Mouse (Mus musculus): ENCODE data around the gene Csnk2a2.

Csnk2a2 gene

DNA sequence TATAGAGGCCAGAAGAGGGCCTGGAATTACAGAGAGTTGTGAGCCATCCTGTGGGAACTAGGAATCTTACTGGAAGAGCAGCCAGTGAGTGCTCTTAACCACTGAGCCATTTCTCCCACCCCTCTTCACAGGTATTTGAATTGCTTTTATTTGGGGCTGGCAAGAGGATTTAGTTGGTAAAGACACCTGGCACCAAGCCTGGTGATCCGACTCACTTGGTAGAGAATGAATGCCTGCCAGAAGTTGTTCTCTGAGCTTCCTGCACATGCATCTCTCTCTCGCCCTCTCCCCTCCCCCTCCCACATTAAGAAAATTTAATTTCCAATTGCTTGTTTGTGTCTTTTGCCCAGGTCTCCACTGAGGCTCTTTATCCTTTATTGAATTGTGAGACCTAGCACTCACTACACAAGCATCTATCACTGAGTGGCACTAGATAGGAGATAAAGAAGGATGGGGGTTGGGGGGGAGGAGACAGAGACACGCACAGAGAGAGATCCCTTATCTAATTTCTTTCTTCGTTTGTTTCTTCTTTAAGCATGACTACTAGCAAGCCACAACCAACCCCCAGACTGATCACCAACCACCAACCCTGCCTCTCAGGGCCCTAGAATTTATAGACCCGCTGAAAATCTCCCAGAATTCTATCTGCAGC lies 52.4 kb downstream of the Csnk2a2 start:
- no peak for TF ChIP-seq GATA4 (IDR thresholded peaks at IDR 0.05; ENCODE audit: insufficient replicate concordance, low read length)

GRCm38 (mm10) chr8:95435930-95436329 lies 53.9 kb downstream of the Csnk2a2 start:
- no peak for TF ChIP-seq GATA4 (IDR thresholded peaks at IDR 0.05; ENCODE audit: insufficient replicate concordance, low read length)

- TF ChIP-seq GATA4 (IDR thresholded peaks at IDR 0.05; ENCODE audit: insufficient replicate concordance, low read length) = no peak
Measured at GRCm38 (mm10) chr8:95435471-95435870, 54.4 kb downstream of the Csnk2a2 start.

DNA sequence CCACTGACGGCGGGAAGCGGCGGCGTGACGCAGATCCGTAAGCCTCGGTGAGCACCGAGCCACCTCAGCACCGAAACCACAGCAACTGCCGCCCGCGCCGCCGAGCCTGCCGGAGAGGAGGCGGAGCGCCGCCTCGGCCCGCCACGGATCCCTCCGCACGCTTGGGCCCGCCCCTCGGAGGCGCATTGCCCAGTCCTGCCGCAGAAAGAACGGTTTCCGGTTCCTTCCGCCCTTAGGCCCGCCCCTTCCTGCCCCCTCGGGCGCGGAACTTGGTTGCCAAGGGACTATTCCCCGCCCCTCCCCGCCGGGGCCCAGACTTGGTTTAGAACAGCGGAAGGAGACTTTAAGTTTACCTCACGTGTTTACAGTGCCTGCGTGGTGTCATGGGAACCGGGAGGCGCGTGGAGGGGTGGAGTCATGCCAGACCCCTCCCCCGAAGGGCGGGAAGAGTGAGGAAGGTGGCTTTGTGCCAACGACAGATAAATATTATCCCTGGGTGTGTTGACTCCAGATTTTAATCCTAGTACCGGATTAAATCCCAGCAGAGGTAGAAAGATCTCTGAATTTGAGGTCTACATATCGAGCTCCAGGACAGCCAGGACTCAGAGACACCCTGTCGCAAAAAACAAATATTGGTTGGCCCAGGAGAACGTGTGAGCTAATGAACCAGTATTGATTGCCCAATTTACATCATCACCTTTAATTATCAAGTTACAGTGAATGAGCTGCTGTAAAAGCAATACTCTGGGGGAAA lies 55.0 kb downstream of the Csnk2a2 start, which contains the start of gene Cfap20:
Cfap20 (minus strand) TSS at position 184 of the 754 bp plus-strand sequence.
- peak; percentile 38; the same call in 1 of the 2 replicates for TF ChIP-seq GATA4 (IDR thresholded peaks at IDR 0.05; ENCODE audit: insufficient replicate concordance, low read length)

DNA sequence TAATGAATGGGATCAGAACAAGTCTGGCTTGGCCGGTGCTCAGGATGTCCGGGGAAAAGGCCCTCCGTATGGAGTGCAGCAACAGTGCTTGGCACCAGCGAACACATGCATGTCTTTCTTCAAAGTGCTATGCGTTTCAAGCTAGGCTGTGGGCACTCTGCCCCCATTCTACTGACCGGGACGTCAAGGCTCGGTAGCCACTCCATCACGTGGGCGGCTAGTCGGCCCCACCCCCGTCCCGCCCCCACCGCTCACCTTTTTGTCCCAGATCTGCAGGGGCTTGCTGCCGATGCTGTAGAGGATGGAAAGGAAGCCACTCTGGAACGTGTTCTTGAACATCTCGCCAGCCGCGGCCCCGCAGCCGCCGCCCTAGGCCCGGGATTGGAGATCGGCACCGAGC lies 55.6 kb downstream of the Csnk2a2 start:
- no peak for TF ChIP-seq GATA4 (IDR thresholded peaks at IDR 0.05; ENCODE audit: insufficient replicate concordance, low read length)

GRCm38 (mm10) chr8:95433124-95433523 lies 56.7 kb downstream of the Csnk2a2 start:
- TF ChIP-seq GATA4 (IDR thresholded peaks at IDR 0.05; ENCODE audit: insufficient replicate concordance, low read length) = no peak

GRCm38 (mm10) chr8:95432471-95432870 lies 57.4 kb downstream of the Csnk2a2 start:
- TF ChIP-seq GATA4 (IDR thresholded peaks at IDR 0.05; ENCODE audit: insufficient replicate concordance, low read length) = no peak

DNA sequence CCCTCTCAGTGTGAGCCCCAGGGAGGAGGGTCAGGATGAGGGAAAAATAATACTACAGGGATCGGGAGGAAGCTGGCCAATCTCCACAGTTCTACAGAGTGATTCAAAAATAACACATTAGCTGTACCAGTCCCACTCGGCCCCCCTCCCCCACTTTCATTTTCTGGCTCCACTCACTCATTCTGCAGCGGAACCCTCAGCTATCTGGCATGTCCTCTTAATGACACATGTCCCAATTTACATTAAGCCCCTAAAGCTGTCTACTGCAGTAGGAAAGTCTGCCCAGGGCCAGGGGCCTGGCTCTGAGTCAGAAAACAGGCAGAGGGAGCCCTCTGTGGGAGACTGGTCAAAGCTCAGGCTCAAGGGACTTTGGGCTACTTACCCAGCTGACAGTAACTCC lies 59.9 kb downstream of the Csnk2a2 start:
- no peak for TF ChIP-seq GATA4 (IDR thresholded peaks at IDR 0.05; ENCODE audit: insufficient replicate concordance, low read length)

GRCm38 (mm10) chr8:95427594-95428535 lies 62.0 kb downstream of the Csnk2a2 start:
- TF ChIP-seq GATA4 (IDR thresholded peaks at IDR 0.05; ENCODE audit: insufficient replicate concordance, low read length) = no peak

DNA sequence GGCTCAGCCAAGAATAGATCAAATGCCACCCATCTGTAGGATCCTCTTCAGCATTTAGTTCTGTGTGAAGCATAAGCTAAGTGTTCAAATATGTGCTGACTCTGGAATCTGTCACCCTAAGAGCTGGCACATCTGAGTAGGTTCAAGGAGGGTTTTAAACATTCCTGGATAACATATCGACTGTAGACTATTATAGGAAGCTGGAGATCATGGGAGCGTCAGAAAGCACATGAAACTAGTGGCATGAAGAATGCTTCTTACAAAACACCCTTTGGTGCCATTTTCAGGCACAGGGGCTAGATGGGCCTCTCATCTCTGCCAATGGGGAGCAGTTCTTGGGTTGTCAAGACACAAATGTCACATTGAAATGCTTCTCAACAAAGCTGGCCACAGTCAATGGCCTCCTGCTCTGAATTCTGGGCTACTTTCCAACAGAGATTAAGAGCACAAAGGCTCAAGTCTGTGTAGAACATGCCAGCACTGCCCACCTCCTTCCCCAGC lies 63.0 kb downstream of the Csnk2a2 start:
- TF ChIP-seq GATA4 (IDR thresholded peaks at IDR 0.05; ENCODE audit: insufficient replicate concordance, low read length) = no peak

DNA sequence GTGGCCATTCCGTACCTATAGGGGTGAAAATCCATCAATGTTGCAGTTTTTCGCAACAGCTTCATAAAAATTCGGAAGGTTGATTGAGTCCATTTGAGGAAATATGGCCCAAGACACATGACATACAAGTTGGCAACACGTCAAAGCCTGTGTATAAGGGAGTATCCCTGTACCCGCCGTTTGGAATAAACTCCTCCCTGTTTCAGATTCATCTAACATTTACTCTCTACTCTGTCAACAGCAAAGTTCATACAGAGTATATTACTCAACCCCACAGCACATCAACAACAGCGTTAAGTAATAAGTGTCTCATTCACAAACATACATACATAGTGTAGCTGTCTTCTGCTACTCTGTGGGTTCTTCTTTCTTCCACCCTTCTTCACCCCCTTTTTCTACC lies 65.2 kb downstream of the Csnk2a2 start:
- no peak for TF ChIP-seq GATA4 (IDR thresholded peaks at IDR 0.05; ENCODE audit: insufficient replicate concordance, low read length)

DNA sequence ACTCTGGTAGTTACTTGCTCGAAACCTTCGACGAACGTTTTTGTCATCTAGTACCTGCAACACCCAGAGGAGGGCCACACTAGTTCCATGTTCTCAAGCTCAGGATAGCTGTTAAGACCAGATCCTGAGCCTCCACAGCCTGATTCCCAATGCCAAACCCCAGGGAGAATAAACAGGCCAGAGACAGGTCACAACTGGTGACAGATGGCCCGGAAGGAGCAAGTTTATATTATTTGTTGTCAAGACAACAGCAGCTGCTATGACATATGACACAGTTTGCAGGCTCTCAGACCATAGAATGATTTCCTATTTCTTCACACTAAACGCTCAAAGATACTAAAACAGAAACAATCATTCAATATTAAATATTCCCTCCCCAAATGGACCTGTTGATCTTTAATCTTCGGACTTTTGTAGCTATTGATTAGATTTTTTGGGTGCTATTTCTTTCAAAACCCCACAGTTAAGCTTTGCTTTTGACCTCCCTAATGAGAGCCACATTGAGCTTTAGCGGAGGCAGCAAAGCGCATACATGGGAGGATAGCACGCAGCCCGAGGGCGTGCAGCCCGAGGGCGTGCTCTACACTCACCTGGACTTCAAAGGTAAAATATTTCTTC lies 67.5 kb downstream of the Csnk2a2 start:
- no peak for TF ChIP-seq GATA4 (IDR thresholded peaks at IDR 0.05; ENCODE audit: insufficient replicate concordance, low read length)

GRCm38 (mm10) chr8:95411309-95411972 lies 78.4 kb downstream of the Csnk2a2 start:
- TF ChIP-seq GATA4 (IDR thresholded peaks at IDR 0.05; ENCODE audit: insufficient replicate concordance, low read length) = no peak

GRCm38 (mm10) chr8:95409518-95409917 lies 80.3 kb downstream of the Csnk2a2 start:
- no peak for TF ChIP-seq GATA4 (IDR thresholded peaks at IDR 0.05; ENCODE audit: insufficient replicate concordance, low read length)
